Mouse (Mus musculus): Measurements from ENCODE around the gene Fscn2. TPM values are rescaled to one million over a fixed set of nuclear protein-coding genes. Genes with fewer than 3 reads are reported as not detected.
"Not testable (repeated sequence)": the region's sequence is repeated elsewhere in the genome, so short reads cannot be mapped to it uniquely, and the experiment has no call there.

Gene Fscn2
- polyA plus RNA-seq, 1 experiment = not detected

DNA sequence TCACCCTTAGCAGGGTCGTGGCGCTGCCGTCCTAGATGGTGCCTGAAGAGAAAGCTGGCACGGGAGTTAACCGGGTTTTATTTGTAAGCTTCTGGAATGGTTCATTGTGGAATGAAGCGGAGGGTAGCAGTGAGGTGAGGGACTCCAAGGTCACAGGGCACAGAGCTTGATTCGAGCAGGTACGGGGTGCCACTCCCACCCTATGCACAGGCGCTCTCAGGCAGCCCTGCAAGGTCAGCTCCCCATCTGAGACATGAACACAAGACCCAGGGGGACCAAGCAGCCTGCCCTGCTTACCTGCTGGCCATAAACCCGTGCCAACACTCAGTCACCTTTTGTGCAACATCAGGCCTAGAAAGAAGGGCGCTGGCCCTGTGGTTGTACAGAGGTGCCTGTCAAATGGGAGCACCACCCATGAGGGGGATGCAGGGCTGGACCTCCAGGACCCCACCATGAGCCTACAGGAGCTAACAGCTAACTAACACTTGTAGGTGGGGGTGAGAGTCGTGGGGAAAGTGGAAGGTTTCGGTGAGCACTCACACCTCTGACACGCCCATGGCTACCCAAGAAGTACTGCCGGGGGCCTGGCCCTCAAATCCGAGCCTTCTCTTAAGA, 11.9 kb upstream of the Fscn2 start:
- Histone ChIP-seq H3K4me1 (ENCODE audit: control insufficient read depth, insufficient read depth, insufficient read length) (no peaks in the 10 kb centered on the region; the same call in 1 of the 2 replicates), H3K36me3 (ENCODE audit: control insufficient read depth, insufficient read depth, low read length) (peaks cover 13% of the 10 kb centered on the region), H3K27ac (ENCODE audit: insufficient read depth, low read length) (peak overlapping the region; percentile 93), H3K4me3 (ENCODE audit: extremely low read depth, insufficient read depth, insufficient read length) (peak overlapping the region; percentile 80), H3K27me3 (ENCODE audit: control insufficient read depth, insufficient read depth, low read length) (no peaks in the 10 kb centered on the region)
- under 1% methylated on average over 16 of the region's 16 CpGs for WGBS
- DNase-seq (ENCODE audit: low read depth in 1 of 2, low spot score in 2 of 2) = peak; percentile 26 to 41
- TF ChIP-seq CTCF (IDR thresholded peaks at IDR 0.05; ENCODE audit: extremely low read depth, insufficient read depth, insufficient read length, insufficient replicate concordance) = no peak

DNA sequence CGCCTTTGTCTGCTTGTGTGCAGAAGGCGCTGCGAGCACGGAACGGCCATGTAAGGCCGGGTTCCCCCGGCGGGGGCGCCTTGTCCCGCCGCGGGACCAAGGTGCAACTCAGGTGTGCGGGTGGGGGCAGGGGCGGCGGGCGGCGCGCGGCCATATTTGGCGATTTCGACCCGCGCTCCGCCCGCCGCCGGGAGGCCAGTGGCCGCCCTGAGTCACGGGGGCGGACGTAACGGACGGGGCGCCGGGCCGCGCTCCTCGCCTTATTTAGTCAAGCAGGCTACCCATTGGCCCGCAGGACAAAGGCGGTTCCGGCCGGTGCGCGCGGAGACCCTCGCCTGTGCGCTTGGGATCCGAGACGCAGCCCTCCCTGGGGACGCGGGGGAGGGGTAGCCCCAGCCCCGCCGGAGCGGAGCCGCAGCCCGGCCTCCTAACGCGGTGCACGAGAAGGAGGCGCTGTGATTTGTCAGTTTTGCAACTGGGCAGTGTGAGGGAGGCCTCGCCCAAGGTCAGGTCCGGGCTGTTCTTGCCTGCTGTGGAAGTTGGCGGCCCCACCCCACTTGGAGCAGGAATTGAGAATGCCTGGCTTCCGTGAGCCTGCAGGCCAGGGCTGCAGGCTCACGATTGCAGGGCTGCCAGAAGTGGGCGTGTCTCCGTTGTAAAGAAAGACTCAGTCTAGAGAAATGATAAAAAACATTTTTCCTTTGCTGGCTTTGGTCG, 11.2 kb upstream of the Fscn2 start:
- TF ChIP-seq CTCF (IDR thresholded peaks at IDR 0.05; ENCODE audit: extremely low read depth, insufficient read depth, insufficient read length, insufficient replicate concordance) = no peak
- TF ChIP-seq POLR2A (IDR thresholded peaks at IDR 0.05; ENCODE audit: low read depth, low read length) = no peak; the same call in 1 of the 2 replicates
- under 1% methylated on average over 63 of the region's 68 CpGs for WGBS

DNA sequence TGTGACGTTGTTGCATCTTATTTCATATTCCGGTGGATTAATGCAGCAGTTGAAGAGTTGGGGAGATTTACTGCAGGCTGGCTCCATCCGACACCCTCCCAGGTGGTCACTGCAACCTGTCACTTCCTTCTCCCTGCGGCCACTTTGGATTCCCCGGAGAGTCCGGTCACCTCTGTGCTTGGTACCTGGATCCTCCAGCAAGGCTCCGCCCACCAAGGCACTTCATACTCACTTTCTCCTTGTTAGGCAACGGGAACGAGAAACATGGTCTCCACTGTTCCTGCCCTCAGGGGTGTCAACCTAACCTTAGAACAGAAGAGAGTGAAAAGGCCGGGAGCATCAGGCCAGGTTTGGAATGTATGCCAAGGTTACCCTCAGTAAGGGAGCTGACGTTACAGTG, 10.6 kb upstream of the Fscn2 start:
- Histone ChIP-seq H3K27me3 (ENCODE audit: control insufficient read depth, insufficient read depth, low read length) (no peaks in the 10 kb centered on the region), H3K27ac (ENCODE audit: insufficient read depth, low read length) (peak overlapping the region; percentile 93), H3K4me1 (ENCODE audit: control insufficient read depth, insufficient read depth, insufficient read length) (no peaks in the 10 kb centered on the region; the same call in 1 of the 2 replicates), H3K4me3 (ENCODE audit: extremely low read depth, insufficient read depth, insufficient read length) (peak overlapping the region; percentile 63; the same call in 1 of the 2 replicates), H3K36me3 (ENCODE audit: control insufficient read depth, insufficient read depth, low read length) (peaks cover 9% of the 10 kb centered on the region)
- TF ChIP-seq CTCF (IDR thresholded peaks at IDR 0.05; ENCODE audit: extremely low read depth, insufficient read depth, insufficient read length, insufficient replicate concordance) = no peak
- TF ChIP-seq POLR2A (IDR thresholded peaks at IDR 0.05; ENCODE audit: low read depth, low read length) = no peak
- 59% methylated on average over 11 of the region's 11 CpGs for WGBS
- peak in 1 of 2 experiments; percentile 26 for DNase-seq (ENCODE audit: low read depth in 1 of 2, low spot score in 2 of 2)

More for the DNA sequence above, 11.2 kb upstream of the Fscn2 start:
- peak overlapping the region; percentile 93 for H3K27ac ChIP-seq (ENCODE audit: insufficient read depth, low read length)
- no peaks in the 10 kb centered on the region; the same call in 1 of the 2 replicates for H3K4me1 ChIP-seq (ENCODE audit: control insufficient read depth, insufficient read depth, insufficient read length)
- no peaks in the 10 kb centered on the region for H3K27me3 ChIP-seq (ENCODE audit: control insufficient read depth, insufficient read depth, low read length)
- H3K4me3 ChIP-seq (ENCODE audit: extremely low read depth, insufficient read depth, insufficient read length) = peak overlapping the region; percentile 80
- H3K36me3 ChIP-seq (ENCODE audit: control insufficient read depth, insufficient read depth, low read length) = peaks cover 12% of the 10 kb centered on the region
- DNase-seq (ENCODE audit: low read depth in 1 of 2, low spot score in 2 of 2) = peak; percentile 57 to 89

DNA sequence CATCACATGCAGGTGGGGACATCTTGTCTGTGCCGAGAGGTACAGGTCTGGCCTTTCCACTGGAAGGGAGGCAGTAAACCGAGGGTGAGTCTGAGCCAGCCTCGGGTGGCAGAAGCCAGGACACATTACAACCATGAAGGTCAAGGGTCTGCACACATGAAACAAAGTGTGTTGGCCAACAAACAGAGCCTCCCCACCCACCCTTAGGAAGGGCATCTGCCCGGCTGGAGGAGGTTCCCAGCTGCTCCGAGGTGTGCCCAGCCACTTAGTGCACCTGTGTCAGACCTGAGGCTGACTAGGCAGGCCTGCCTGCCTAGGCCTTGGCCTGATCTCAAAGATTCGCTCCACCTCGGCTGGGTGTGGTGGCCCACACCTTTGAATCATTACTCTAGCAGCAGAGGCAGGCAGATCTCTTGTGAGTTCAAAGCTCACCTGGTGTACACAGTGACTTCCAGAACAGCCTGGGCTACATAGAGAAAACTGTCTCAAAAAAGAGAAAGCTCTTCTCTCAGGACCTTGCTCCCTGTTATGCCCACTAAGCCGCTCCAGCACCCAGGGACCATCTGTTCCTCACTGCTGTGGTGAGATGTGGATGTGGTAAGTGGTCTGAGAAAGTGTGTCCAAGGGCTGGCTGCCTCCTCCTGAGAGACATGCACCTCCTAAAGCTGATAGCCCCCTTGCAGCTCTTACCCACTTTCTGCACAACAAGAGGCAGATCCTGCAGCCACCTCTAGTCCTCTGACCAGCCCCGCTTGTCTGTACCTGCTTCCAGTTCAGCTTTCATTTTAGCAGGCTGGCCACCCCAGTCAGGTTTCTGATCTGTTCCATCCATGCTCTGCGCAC, 9.9 kb upstream of the Fscn2 start:
- Histone ChIP-seq H3K36me3 (ENCODE audit: control insufficient read depth, insufficient read depth, low read length) (peaks cover 7% of the 10 kb centered on the region), H3K4me1 (ENCODE audit: control insufficient read depth, insufficient read depth, insufficient read length) (no peaks in the 10 kb centered on the region; the same call in 1 of the 2 replicates), H3K4me3 (ENCODE audit: extremely low read depth, insufficient read depth, insufficient read length) (no peak overlapping the region), H3K27ac (ENCODE audit: insufficient read depth, low read length) (0 out of 2 replicates have a peak overlapping the region, but pooled peaks have one; percentile 30), H3K27me3 (ENCODE audit: control insufficient read depth, insufficient read depth, low read length) (no peaks in the 10 kb centered on the region)
- peak in 1 of 2 experiments; percentile 3 for DNase-seq (ENCODE audit: low read depth in 1 of 2, low spot score in 2 of 2)
- TF ChIP-seq CTCF (IDR thresholded peaks at IDR 0.05; ENCODE audit: extremely low read depth, insufficient read depth, insufficient read length, insufficient replicate concordance) (no peak), POLR2A (IDR thresholded peaks at IDR 0.05; ENCODE audit: low read depth, low read length) (no peak)
- WGBS = 93% methylated on average over 10 of the region's 10 CpGs

DNA sequence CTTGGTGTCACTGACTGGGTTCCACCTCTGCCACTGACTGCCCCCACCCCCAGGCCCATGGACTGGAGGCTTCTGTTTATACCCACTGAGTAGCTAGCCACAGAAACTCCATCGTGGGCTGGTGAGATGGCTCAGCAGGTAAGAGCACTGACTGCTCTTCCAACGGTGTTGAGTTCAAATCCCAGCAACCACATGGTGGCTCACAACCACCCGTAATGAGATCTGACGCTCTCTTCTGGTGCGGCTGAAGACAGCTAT, 9.3 kb upstream of the Fscn2 start:
- not testable (repeated sequence) for DNase-seq (ENCODE audit: low read depth in 1 of 2, low spot score in 2 of 2); H3K4me3 ChIP-seq (ENCODE audit: extremely low read depth, insufficient read depth, insufficient read length); H3K27ac ChIP-seq (ENCODE audit: insufficient read depth, low read length); H3K27me3 ChIP-seq (ENCODE audit: control insufficient read depth, insufficient read depth, low read length); H3K4me1 ChIP-seq (ENCODE audit: control insufficient read depth, insufficient read depth, insufficient read length); H3K36me3 ChIP-seq (ENCODE audit: control insufficient read depth, insufficient read depth, low read length)
- 89% methylated on average over 5 of the region's 5 CpGs for WGBS

DNA sequence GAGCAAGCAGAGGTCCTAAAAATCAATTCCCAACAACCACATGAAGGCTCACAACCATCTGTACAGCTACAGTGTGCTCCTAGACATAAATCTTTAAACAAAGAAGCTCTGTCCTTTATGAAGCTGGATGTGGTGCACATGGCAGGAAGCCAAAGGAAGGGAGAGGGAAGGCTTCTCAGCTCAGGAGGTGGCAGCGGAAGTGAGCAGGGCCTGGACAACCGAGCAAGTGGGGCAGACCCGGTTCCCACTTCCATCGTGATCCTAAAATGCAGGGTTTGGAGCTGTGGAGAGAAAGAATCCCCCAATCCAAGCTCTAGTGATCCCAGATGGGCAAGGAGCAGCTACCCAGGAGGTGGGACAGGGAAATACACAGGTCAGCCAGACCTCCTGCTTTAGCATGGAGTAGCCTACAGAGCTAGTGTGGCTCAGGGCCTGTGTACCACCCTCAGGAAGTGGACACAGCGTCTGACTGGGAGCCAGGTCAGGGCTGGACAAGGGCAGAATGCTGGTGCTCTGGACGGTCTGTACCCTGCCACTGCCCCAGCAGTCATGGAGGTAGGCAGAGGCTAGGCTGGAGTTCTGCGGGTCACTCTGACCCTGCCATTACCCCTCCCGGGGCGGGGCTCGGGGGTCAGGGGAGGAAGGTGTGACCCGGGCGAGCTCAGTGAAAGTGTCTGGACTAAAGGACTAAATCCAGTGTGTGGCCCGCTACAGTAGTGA, 8.6 kb upstream of the Fscn2 start:
- 50% methylated on average over 13 of the region's 13 CpGs for WGBS
- TF ChIP-seq POLR2A (IDR thresholded peaks at IDR 0.05; ENCODE audit: low read depth, low read length) (no peak), CTCF (IDR thresholded peaks at IDR 0.05; ENCODE audit: extremely low read depth, insufficient read depth, insufficient read length, insufficient replicate concordance) (no peak)
- no peak overlapping the region for H3K4me3 ChIP-seq (ENCODE audit: extremely low read depth, insufficient read depth, insufficient read length)

More for the DNA sequence above, 8.6 kb upstream of the Fscn2 start:
- DNase-seq (ENCODE audit: low read depth in 1 of 2, low spot score in 2 of 2) = peak in 1 of 2 experiments; percentile 9
- Histone ChIP-seq H3K36me3 (ENCODE audit: control insufficient read depth, insufficient read depth, low read length) (peaks cover under 1% of the 10 kb centered on the region; the same call in 1 of the 2 replicates), H3K27ac (ENCODE audit: insufficient read depth, low read length) (peak overlapping the region; percentile 19; the same call in 1 of the 2 replicates), H3K27me3 (ENCODE audit: control insufficient read depth, insufficient read depth, low read length) (no peaks in the 10 kb centered on the region), H3K4me1 (ENCODE audit: control insufficient read depth, insufficient read depth, insufficient read length) (no peaks in the 10 kb centered on the region; the same call in 1 of the 2 replicates)
